Mouse (Mus musculus) intestine, embryonic 14.5 days (tissue): ENCODE results near the gene Tox4. TPM values are rescaled to one million over a fixed set of nuclear protein-coding genes. Genes with fewer than 3 reads are reported as not detected.

Source experiments
- ATAC-seq: fragments of 200-750 bp; cut with Nextera tagmentation; replicated peaks from 2 replicates; pipeline ENCODE4 v1.8.0; 2017; ENCODE audit warnings: low read depth, moderate number of reproducible peaks, moderate TSS enrichment, moderate library complexity; ENCODE audit not compliant: low FRiP score, low TSS enrichment
- DNase-seq: peaks from one replicate; pipeline ENCODE4 v3.0.0-alpha.2; 2018; ENCODE audit warnings: low spot score
- H3K27ac ChIP-seq: fragments of 300-500 bp; sonication (generic); 2 replicates; pipeline ENCODE4 v1.5.1; 2014; ENCODE audit warnings: low read depth, mild to moderate bottlenecking, control low read depth
- H3K27me3 ChIP-seq: fragments of 300-500 bp; sonication (generic); replicated peaks from 2 replicates; pipeline ENCODE4 v1.6.1; 2014; ENCODE audit warnings: low read length, control low read depth; ENCODE audit not compliant: control insufficient read depth, insufficient read depth
- H3K36me3 ChIP-seq: fragments of 300-500 bp; sonication (generic); 2 replicates; pipeline ENCODE4 v1.6.1; 2014; ENCODE audit warnings: low read length, control low read depth; ENCODE audit not compliant: control insufficient read depth, insufficient read depth
- H3K4me1 ChIP-seq: fragments of 300-500 bp; sonication (generic); replicated peaks from 2 replicates; pipeline ENCODE4 v1.6.1; 2014; ENCODE audit warnings: low read length, control low read depth, mixed read lengths; ENCODE audit not compliant: control insufficient read depth, insufficient read depth
- H3K4me2 ChIP-seq: fragments of 300-500 bp; sonication (generic); 2 replicates; pipeline ENCODE4 v1.6.1; 2014; ENCODE audit warnings: low read length
- H3K4me3 ChIP-seq: fragments of 300-500 bp; sonication (generic); 2 replicates; pipeline ENCODE4 v1.5.1; 2014; ENCODE audit warnings: low read depth, low read length, control low read depth, mixed read lengths
- H3K9ac ChIP-seq: fragments of 300-500 bp; sonication (generic); 2 replicates; pipeline ENCODE4 v1.6.1; 2014; ENCODE audit warnings: mild to moderate bottlenecking, low read length
- H3K9me3 ChIP-seq: fragments of 300-500 bp; sonication (generic); 2 replicates; pipeline ENCODE4 v1.6.1; 2016; ENCODE audit warnings: low read length, control low read depth; ENCODE audit not compliant: control insufficient read depth
- WGBS: fragments of 180-500 bp; shearing (Covaris S2); extraction: QIAGEN DNeasy Blood & Tissue Kit; methylation state at CpG from one replicate; pipeline ENCODE4 v1.1.7; 2014; 5-methylcytosine and 5-hydroxymethylcytosine counted together
- polyA plus RNA-seq: library from polyadenylated mRNA; unstranded; fragments of >200 nt; fragmentation: Nextera tagmentation; extraction: Ambion mirVana; gene quantifications from 2 replicates; pipeline ENCODE4 v1.2.1, GENCODE M21; 2014

Tox4 gene
- polyA plus RNA-seq, 1 experiment from 2014 or later = 34.3 TPM

- no peak overlapping the region for H3K27ac ChIP-seq
- H3K4me1 ChIP-seq = no peaks in the 10 kb centered on the region
- peak overlapping the region; percentile 42 for H3K4me2 ChIP-seq
- peak overlapping the region; percentile 13; the same call in 1 of the 2 replicates for H3K9ac ChIP-seq
- H3K9me3 ChIP-seq = no peaks in the 10 kb centered on the region
- WGBS = 27% methylated on average over 21 of the region's 21 CpGs
- DNase-seq (peak; percentile 67), ATAC-seq (no peak)
- peak overlapping the region; percentile 11; the same call in 1 of the 2 replicates for H3K4me3 ChIP-seq
- no peaks in the 10 kb centered on the region for H3K36me3 ChIP-seq
- H3K27me3 ChIP-seq = no peaks in the 10 kb centered on the region
Observed at GRCm38 (mm10) chr14:52338751-52339511, 60.0 kb downstream of the Tox4 start.

- 77% methylated on average over 6 of the region's 6 CpGs for WGBS
- H3K4me1 ChIP-seq = no peaks in the 10 kb centered on the region
- no peaks in the 10 kb centered on the region for H3K9me3 ChIP-seq
- ATAC-seq (no peak), DNase-seq (no peak)
- H3K4me2 ChIP-seq = no peak overlapping the region
- no peaks in the 10 kb centered on the region for H3K36me3 ChIP-seq
- H3K27me3 ChIP-seq = no peaks in the 10 kb centered on the region
- H3K9ac ChIP-seq = no peak overlapping the region
- H3K27ac ChIP-seq = no peak overlapping the region
- H3K4me3 ChIP-seq = no peak overlapping the region
Observed at GRCm38 (mm10) chr14:52339512-52339852, 60.5 kb downstream of the Tox4 start.

Other genes starting within 250 kb of the Tox4 start
- gene Olfr221, start 236.7 kb upstream of the Tox4 start, polyA plus RNA-seq = not detected in 2 replicates
- 530 and 607 TPM in 2 replicates for gene Hnrnpc, start 175.1 kb upstream of the Tox4 start, polyA plus RNA-seq
- 76.9 and 83.0 TPM in 2 replicates for gene Rpgrip1, start 168.4 kb upstream of the Tox4 start, polyA plus RNA-seq
- gene Supt16, start 81.7 kb upstream of the Tox4 start, polyA plus RNA-seq = 68.9 and 73.5 TPM in 2 replicates
- gene Chd8, start 21.4 kb upstream of the Tox4 start, polyA plus RNA-seq = 47.4 and 50.6 TPM in 2 replicates
- 21.0 and 22.1 TPM in 2 replicates for gene Rab2b, start 399 bp downstream of the Tox4 start, polyA plus RNA-seq
- gene Mettl3, start 26.0 kb downstream of the Tox4 start, polyA plus RNA-seq = 37.0 and 43.5 TPM in 2 replicates
- gene Sall2, start 49.6 kb downstream of the Tox4 start, polyA plus RNA-seq = 15.2 and 16.2 TPM in 2 replicates
- gene Olfr1513, start 77.3 kb downstream of the Tox4 start, polyA plus RNA-seq = not detected in 2 replicates
- not detected in 2 replicates for gene Olfr1512, start 100.0 kb downstream of the Tox4 start, polyA plus RNA-seq
- gene Olfr1511, start 118.2 kb downstream of the Tox4 start, polyA plus RNA-seq = not detected in 2 replicates
- gene Olfr1510, start 135.2 kb downstream of the Tox4 start, polyA plus RNA-seq = not detected in 2 replicates
- gene Olfr1509, start 163.8 kb downstream of the Tox4 start, polyA plus RNA-seq = not detected in 2 replicates
- gene Olfr1508, start 188.3 kb downstream of the Tox4 start, polyA plus RNA-seq = not detected in 2 replicates
- gene Olfr1507, start 216.6 kb downstream of the Tox4 start, polyA plus RNA-seq = not detected in 2 replicates